Mouse (Mus musculus): ENCODE data around the gene Ccdc150.

Gene Ccdc150

GRCm38 (mm10) chr1:54250158-54250866 is at the start of gene Ccdc150:
Gene Ccdc150 (plus strand): TSS chr1:54250683.
- DNase-seq: peak; percentile 98

- DNase-seq: no peak
These were observed 30.2 kb upstream of the Ccdc150 start for GRCm38 (mm10) chr1:54220273-54220672.

- no peak for DNase-seq
These were observed 7.8 kb upstream of the Ccdc150 start for GRCm38 (mm10) chr1:54242722-54243121.

- no peak for DNase-seq
These were observed 25.1 kb downstream of the Ccdc150 start for GRCm38 (mm10) chr1:54275552-54275951.

GRCm38 (mm10) chr1:54279628-54280027 is 29.1 kb downstream of the Ccdc150 start:
- DNase-seq: no peak

- no peak for DNase-seq
These were observed 30.2 kb downstream of the Ccdc150 start for GRCm38 (mm10) chr1:54280651-54281050.

- no peak for DNase-seq
These were observed 55.9 kb downstream of the Ccdc150 start for GRCm38 (mm10) chr1:54306404-54306803.

- no peak for DNase-seq
These were observed 76.2 kb downstream of the Ccdc150 start for GRCm38 (mm10) chr1:54326647-54327046.

GRCm38 (mm10) chr1:54327876-54328545 is 77.5 kb downstream of the Ccdc150 start:
- no peak for DNase-seq

GRCm38 (mm10) chr1:54332988-54333387 is 82.5 kb downstream of the Ccdc150 start:
- peak; percentile 8 for DNase-seq

GRCm38 (mm10) chr1:54354786-54355185 is 104.3 kb downstream of the Ccdc150 start:
- DNase-seq: no peak

GRCm38 (mm10) chr1:54355485-54355884 is 105.0 kb downstream of the Ccdc150 start:
- DNase-seq: no peak

GRCm38 (mm10) chr1:54356566-54356965 is 106.1 kb downstream of the Ccdc150 start:
- no peak for DNase-seq

- DNase-seq: no peak
These were observed 127.1 kb downstream of the Ccdc150 start for GRCm38 (mm10) chr1:54377506-54378051.

GRCm38 (mm10) chr1:54380978-54381914 is 130.8 kb downstream of the Ccdc150 start:
- peak; percentile 26 for DNase-seq

- no peak for DNase-seq
These were observed 133.7 kb downstream of the Ccdc150 start for GRCm38 (mm10) chr1:54384221-54384620.

GRCm38 (mm10) chr1:54402736-54403135 is 152.3 kb downstream of the Ccdc150 start:
- DNase-seq: no peak
